Mouse (Mus musculus) duodenum, adult 2 months (tissue): ENCODE data around the gene Tnfsfm13. TPM values are rescaled to one million over a fixed set of nuclear protein-coding genes. Genes with fewer than 3 reads are reported as not detected.

Source experiments
- polyA plus RNA-seq: library from polyadenylated mRNA; depleted of rRNA; stranded (reverse); fragments of >200 nt; gene quantifications from 2 replicates; pipeline ENCODE4 v1.2.3, GENCODE M21; 2012; ENCODE audit warnings: low replicate concordance; rRNA removed

Tnfsfm13 gene
- 3.7 and 4.7 TPM in 2 replicates for polyA plus RNA-seq

DNA sequence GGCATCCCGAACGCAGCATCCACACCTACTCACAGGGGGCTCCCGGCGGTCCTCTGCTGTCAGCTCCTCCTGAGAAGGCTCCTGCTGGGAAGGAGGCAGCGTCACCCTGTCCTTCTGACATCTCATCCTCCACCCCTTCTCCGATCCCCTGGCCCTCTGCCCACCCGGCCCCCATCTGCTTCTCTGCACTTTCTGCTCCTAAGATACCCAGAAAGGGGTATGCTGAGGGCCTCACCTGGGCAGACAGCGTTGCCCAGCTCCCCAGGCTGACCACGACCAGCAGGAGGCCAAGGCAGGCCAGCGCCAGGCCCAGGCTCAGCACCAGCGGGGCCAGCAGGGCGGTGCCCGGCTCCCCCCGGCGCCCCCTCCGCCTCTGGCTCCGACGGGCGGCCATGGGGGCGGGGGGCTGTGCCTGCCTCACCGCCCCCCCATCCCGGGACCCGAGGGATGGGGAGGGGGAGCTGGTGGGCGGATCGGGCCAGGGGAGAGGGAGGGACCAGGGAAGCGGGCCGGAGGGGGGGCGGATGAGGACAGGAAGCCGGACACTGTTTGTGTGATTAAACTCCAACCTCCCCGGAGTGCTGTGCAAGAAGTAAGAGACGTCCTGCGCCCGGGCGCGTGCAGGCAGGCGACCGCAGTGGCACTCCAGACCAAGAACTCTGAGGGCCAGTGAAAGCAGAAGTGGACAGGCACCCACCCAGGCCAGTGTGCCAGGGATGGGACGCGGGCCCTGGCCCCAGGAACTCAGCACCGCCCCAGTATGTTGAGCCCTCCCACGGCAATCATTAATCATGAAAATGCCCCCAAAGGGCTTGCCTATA, at the start of gene Tnfsfm13, which contains the start of gene Tnfsf12:
Gene Tnfsfm13, minus strand, starts transcription at position 738 of the 821 bp plus-strand sequence.
Gene Tnfsf12, minus strand, starts transcription at position 489 of the 821 bp plus-strand sequence.

GRCm38 (mm10) chr11:69685526-69686148, 10.3 kb downstream of the Tnfsfm13 start, which contains the start of gene Tnfsf13:
TSS of gene Tnfsf13 (minus strand) at chr11:69685784.

DNA sequence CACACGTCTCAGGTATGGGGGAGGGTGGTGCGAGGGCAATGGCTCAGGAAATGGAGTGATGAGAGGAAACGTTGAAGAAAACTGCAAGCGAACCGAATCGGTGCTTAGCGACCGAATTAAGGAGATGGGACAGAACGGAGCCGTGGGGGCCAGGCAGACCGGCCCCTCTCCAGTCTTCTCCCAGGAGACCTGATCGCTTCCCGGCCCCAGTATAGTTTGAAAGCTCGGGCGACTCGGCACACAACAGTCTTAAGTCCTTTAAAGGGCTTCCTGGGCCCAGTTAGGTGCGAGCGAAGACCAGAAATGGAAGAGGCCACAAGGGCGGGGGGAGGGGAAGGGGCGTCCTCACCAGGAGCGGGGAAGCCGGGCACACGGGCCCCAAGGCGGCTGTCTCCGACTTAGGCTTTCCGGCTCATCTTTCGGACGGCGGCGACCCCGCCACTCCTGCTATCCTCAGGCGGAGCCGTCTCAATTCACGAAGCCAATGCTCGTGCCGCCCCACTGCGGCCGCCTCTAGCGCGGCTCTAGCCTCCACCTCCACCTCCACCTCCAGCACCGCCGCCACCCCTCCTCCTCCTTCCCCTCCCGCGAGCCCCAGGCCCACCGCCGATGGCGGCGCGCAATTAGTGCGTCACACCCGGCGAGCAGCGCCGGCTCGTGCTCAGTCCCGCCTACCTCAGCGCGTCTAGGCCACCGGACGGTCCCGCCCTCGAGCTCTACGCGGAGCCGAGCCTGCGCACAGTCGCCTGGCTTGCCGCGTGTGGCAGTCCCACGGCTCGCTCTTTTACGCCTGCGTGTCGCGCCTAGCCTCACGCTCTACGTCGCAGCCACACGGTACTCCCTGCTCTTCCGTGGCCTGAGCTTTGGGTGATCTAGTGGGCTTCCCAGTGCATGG, 14.3 kb downstream of the Tnfsfm13 start, which contains the start of gene Senp3:
Gene Senp3, minus strand, starts transcription at position 771 of the 895 bp plus-strand sequence.

DNA sequence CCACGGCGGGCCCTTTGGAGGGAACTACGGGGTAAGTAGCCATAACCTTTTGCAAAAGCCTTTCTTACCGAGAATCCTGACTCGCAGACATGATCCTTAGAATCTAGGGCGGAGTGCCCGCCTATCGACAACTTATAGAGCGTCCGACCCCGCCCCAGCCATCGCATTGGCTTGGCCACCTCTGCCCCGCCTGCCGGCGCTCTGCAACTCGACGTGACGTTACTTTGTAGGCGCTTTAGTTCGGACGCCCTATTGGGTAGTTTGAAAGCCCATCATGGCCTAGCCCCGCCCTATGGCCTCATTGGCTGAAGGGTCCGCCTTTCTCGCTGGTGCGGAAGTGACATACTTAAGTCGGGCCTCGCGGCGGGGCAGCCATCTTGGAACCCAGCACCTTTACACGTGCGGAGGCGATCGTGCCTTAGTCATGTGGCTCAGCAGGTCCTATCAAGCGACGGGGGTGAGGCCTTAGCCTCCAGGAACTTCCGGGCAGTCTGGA, 23.6 kb downstream of the Tnfsfm13 start, which contains the start of gene Eif4a1:
Gene Eif4a1, minus strand, starts transcription at position 213 of the 496 bp plus-strand sequence.

GRCm38 (mm10) chr11:69665961-69666664, 29.8 kb downstream of the Tnfsfm13 start, which contains the start of gene Cd68:
TSS of gene Cd68 (minus strand) at chr11:69666153.

DNA sequence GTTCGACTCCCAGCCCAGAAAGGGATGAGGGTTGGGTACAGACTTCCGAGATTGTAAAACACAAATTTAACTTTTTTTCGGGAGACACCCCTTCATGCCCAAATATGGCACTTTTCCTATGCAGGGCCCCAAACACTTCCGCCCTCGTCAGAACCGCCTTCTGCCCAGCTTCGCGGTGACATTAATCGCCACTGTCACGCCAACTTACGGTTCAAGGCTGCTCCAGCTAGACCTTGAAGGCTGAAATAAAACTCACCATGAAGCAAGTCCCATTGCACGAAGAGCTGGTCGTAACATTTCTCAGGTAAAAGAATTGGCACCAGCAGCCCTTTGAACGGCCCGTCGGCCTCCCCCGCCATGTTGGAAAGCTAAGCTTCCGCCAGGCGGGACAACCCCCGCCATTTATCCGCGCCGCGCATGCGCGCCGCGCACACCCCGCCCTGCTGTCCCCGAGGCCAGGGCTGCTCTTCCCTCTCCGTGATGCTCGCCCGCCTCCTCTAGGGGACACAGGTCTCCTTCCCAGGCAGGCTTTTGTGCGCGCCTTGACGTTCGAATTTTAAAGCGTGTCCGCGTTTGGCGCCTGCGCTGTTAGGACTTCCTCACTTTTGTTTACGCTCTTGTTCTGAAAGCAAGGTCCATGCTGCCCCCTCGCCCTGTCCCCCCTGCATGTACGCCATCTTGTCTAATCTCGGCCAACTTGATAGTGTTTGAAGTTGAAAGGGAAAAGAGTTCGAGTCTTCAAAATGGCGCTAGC, 33.5 kb downstream of the Tnfsfm13 start, which contains the start of gene Mpdu1:
Gene Mpdu1, minus strand, starts transcription at position 430 of the 754 bp plus-strand sequence.

GRCm38 (mm10) chr11:69655264-69656064, 40.4 kb downstream of the Tnfsfm13 start, which contains the start of gene Sox15:
TSS of gene Sox15 (plus strand) at chr11:69655314.

Other genes with a start within 250 kb of the Tnfsfm13 start
- 0.49 and 0.59 TPM in 2 replicates for gene Dnah2, start 147.0 kb downstream of the Tnfsfm13 start, polyA plus RNA-seq
- 1.4 and 1.6 TPM in 2 replicates for gene Efnb3, start 135.9 kb downstream of the Tnfsfm13 start, polyA plus RNA-seq
- gene Wrap53, start 115.8 kb downstream of the Tnfsfm13 start, polyA plus RNA-seq: 20.1 and 31.7 TPM in 2 replicates
- 44.5 and 49.2 TPM in 2 replicates for gene Trp53, start 115.7 kb downstream of the Tnfsfm13 start, polyA plus RNA-seq
- gene Atp1b2, start 90.2 kb downstream of the Tnfsfm13 start, polyA plus RNA-seq: 3.0 and 5.0 TPM in 2 replicates
- not detected in 2 replicates for gene Shbg, start 78.2 kb downstream of the Tnfsfm13 start, polyA plus RNA-seq
- gene Sat2, start 74.1 kb downstream of the Tnfsfm13 start, polyA plus RNA-seq: 1.4 TPM in 2 replicates
- gene Fxr2, start 63.1 kb downstream of the Tnfsfm13 start, polyA plus RNA-seq: 37.9 and 40.8 TPM in 2 replicates
- gene Sox15, start 40.8 kb downstream of the Tnfsfm13 start, polyA plus RNA-seq: 0.26 TPM in 1 of 2 replicates, not detected in the other
- gene Mpdu1, start 33.5 kb downstream of the Tnfsfm13 start, polyA plus RNA-seq: 184 and 214 TPM in 2 replicates
- gene Cd68, start 29.9 kb downstream of the Tnfsfm13 start, polyA plus RNA-seq: 20.5 and 25.2 TPM in 2 replicates
- gene Eif4a1, start 23.7 kb downstream of the Tnfsfm13 start, polyA plus RNA-seq: 71.8 and 97.2 TPM in 2 replicates
- 15.6 and 17.3 TPM in 2 replicates for gene Senp3, start 14.0 kb downstream of the Tnfsfm13 start, polyA plus RNA-seq
- gene Tnfsf13, start 10.3 kb downstream of the Tnfsfm13 start, polyA plus RNA-seq: 11.1 and 13.6 TPM in 2 replicates
- 17.8 and 19.2 TPM in 2 replicates for gene Tnfsf12, start 249 bp downstream of the Tnfsfm13 start, polyA plus RNA-seq
- gene Polr2a, start 62.5 kb upstream of the Tnfsfm13 start, polyA plus RNA-seq: 22.0 and 29.9 TPM in 2 replicates
- 0.13 TPM in 1 of 2 replicates, not detected in the other for gene Slc35g3, start 65.9 kb upstream of the Tnfsfm13 start, polyA plus RNA-seq
- gene Zbtb4, start 69.8 kb upstream of the Tnfsfm13 start, polyA plus RNA-seq: 7.0 and 19.2 TPM in 2 replicates
- gene Chrnb1, start 99.8 kb upstream of the Tnfsfm13 start, polyA plus RNA-seq: 3.8 and 6.8 TPM in 2 replicates
- 2.7 and 6.1 TPM in 2 replicates for gene Fgf11, start 105.8 kb upstream of the Tnfsfm13 start, polyA plus RNA-seq
- 44.7 and 80.5 TPM in 2 replicates for gene Tmem102, start 109.5 kb upstream of the Tnfsfm13 start, polyA plus RNA-seq
- gene Gm39566, start 119.2 kb upstream of the Tnfsfm13 start, polyA plus RNA-seq: not detected in 2 replicates
- not detected in 2 replicates for gene Spem2, start 122.4 kb upstream of the Tnfsfm13 start, polyA plus RNA-seq
- gene Spem1, start 126.1 kb upstream of the Tnfsfm13 start, polyA plus RNA-seq: 0.09 and 0.13 TPM in 2 replicates
- gene Nlgn2, start 141.7 kb upstream of the Tnfsfm13 start, polyA plus RNA-seq: 6.9 and 15.5 TPM in 2 replicates
- gene Tmem256, start 142.4 kb upstream of the Tnfsfm13 start, polyA plus RNA-seq: 102 and 130 TPM in 2 replicates
- 39.3 and 58.9 TPM in 2 replicates for gene Plscr3, start 150.3 kb upstream of the Tnfsfm13 start, polyA plus RNA-seq
- gene Tnk1, start 162.6 kb upstream of the Tnfsfm13 start, polyA plus RNA-seq: 34.8 and 47.5 TPM in 2 replicates
- gene Tmem95, start 181.9 kb upstream of the Tnfsfm13 start, polyA plus RNA-seq: not detected in 2 replicates
- 2.0 and 2.3 TPM in 2 replicates for gene Kctd11, start 185.3 kb upstream of the Tnfsfm13 start, polyA plus RNA-seq
- 7.4 and 13.8 TPM in 2 replicates for gene Acap1, start 199.4 kb upstream of the Tnfsfm13 start, polyA plus RNA-seq
- 2.1 and 3.0 TPM in 2 replicates for gene 2810408A11Rik, start 204.9 kb upstream of the Tnfsfm13 start, polyA plus RNA-seq
- gene Neurl4, start 205.0 kb upstream of the Tnfsfm13 start, polyA plus RNA-seq: 20.1 and 23.0 TPM in 2 replicates
- gene Gps2, start 217.8 kb upstream of the Tnfsfm13 start, polyA plus RNA-seq: 106 and 110 TPM in 2 replicates
- gene Eif5a, start 225.9 kb upstream of the Tnfsfm13 start, polyA plus RNA-seq: 196 and 222 TPM in 2 replicates
- 10.8 and 28.6 TPM in 2 replicates for gene Ybx2, start 239.7 kb upstream of the Tnfsfm13 start, polyA plus RNA-seq